Mouse (Mus musculus) olfactory bulb, adult 2 months (tissue): Measurements from ENCODE around the gene Map3k11.

Experiments
- CTCF ChIP-seq: fragments of 200-500 bp; IDR thresholded peaks from 2 replicates; pipeline ENCODE4 v1.5.1; 2012; ENCODE audit warnings: low read depth, mild to moderate bottlenecking, low read length, moderate library complexity; ENCODE audit not compliant: insufficient read depth
- POLR2A ChIP-seq: fragments of 200-500 bp; IDR thresholded peaks from 2 replicates; pipeline ENCODE4 v1.6.1; 2012; ENCODE audit warnings: mild to moderate bottlenecking, low read depth, low read length, moderate library complexity; ENCODE audit not compliant: insufficient read depth

- TF ChIP-seq CTCF = no peak
- TF ChIP-seq POLR2A = no peak
Observed at GRCm38 (mm10) chr19:5684985-5685384, 3.6 kb upstream of the Map3k11 start.
